Mouse (Mus musculus) lung, adult 10 weeks (tissue): ENCODE results near the gene Foxd4. TPM values are rescaled to one million over a fixed set of nuclear protein-coding genes. Genes with fewer than 3 reads are reported as not detected.

Experiments
- polyA plus RNA-seq: library from polyadenylated mRNA; stranded (reverse); fragments of 350-450 nt; fragmentation: Illumina TruSeq; extraction: RNeasy Lipid Tissue Mini Kit (QIAGEN cat#74804); gene quantifications from one replicate; pipeline ENCODE4 v1.2.3, GENCODE M21; 2014; ENCODE audit warnings: low read depth, low replicate concordance; ENCODE audit not compliant: insufficient read depth

The Foxd4 gene
- polyA plus RNA-seq: not detected

GRCm38 (mm10) chr19:24900581-24901220 is at the start of gene Foxd4:
Foxd4 (minus strand) TSS chr19:24901197.

GRCm38 (mm10) chr19:24875129-24875870 is 25.7 kb downstream of the Foxd4 start, which contains the start of gene Gm10053:
Gm10053 (plus strand) TSS chr19:24875686.

GRCm38 (mm10) chr19:24861612-24862451 is 39.2 kb downstream of the Foxd4 start, which contains the start of gene Pgm5:
Pgm5 (minus strand) TSS chr19:24861855.

Other genes starting within 250 kb of the Foxd4 start
- 2.6 TPM for gene Tmem252, start 227.2 kb downstream of the Foxd4 start, polyA plus RNA-seq
- 12.8 TPM for gene Pgm5, start 39.3 kb downstream of the Foxd4 start, polyA plus RNA-seq
- 82.8 TPM for gene Gm10053, start 25.5 kb downstream of the Foxd4 start, polyA plus RNA-seq
- 8.0 TPM for gene Cbwd1, start 60.4 kb upstream of the Foxd4 start, polyA plus RNA-seq
- gene Dock8, start 98.3 kb upstream of the Foxd4 start, polyA plus RNA-seq: 8.2 TPM